7 mouse cellular contexts compared by ENCODE assay signal in the genomic region with DNA sequence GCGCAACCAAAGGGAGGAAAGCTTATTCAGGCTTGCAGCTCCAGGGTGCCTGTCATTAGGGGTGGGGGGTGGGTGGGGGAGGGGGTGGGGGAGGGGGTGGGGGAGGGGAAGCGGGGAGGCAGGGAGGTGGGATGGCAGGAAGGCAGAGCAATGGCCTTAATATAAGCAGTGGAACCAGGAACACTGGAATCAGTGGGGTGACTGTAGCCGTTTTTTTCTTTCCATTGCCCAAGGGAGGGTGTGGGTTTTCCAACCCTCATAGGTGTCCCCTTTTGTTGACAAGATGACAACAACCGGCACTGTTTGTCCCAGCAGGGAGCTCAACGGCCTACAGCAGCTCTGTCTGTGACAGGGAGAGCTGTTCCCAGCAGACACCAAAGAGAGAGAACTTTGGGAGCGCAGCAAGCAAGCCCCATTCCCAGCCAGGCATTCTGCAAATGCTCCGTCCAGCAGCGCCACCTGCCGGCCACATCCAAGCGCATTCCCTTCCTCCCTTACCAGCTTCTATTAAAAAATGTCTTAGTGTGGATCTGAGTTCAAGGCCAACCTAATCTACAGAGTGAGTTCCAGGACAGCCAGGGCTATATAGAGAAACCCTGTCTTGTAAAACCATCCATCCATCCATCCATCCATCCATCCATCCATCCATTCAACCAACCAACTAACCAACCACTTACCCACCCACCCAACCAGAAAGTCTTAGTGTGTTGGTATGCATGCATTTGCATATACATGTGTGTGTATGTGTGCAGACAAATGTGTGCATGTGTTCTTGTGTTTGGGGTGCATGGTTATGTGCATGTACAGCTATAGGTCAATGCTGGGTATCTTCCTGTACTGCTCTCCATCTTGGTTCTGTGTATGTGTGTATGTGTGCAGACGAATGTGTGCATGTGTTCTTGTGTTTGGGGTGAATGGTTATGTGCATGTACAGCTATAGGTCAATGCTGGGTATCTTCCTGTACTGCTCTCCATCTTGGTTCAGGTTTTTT. TPM values are rescaled to one million over a fixed set of nuclear protein-coding genes. Genes with fewer than 3 reads are reported as not detected.
DNase-seq lines count a peak whose midpoint lies in the region; ATAC-seq and TF ChIP-seq lines count a peak whose summit lies in the region.

No protein-coding gene starts in this region.

- WGBS in intestine, embryonic 16.5 days = 10% methylated on average over 10 of the region's 11 CpGs
- 10% methylated on average over 10 of the region's 11 CpGs for WGBS in midbrain, embryonic 12.5 days
- WGBS in small intestine, adult 2 months = 20% methylated on average over 11 of the region's 11 CpGs

- no peak for TF ChIP-seq POLR2A in small intestine, adult 2 months (IDR thresholded peaks at IDR 0.05; ENCODE audit: low read depth, low read length)

- no peak overlapping the region for H3K9ac ChIP-seq in intestine, embryonic 16.5 days (ENCODE audit: low read depth, low read length)
- H3K9ac ChIP-seq in midbrain, embryonic 12.5 days (replicated peaks) = 0 out of 2 replicates have a peak overlapping the region, but pooled peaks have one; percentile 11

- intact Hi-C loops in left cerebral cortex, postnatal 25 days (cut with DNase I) = loop anchor here (1.0 to 5.0 kb wide), 4 partner anchors 71 to 360 kb away; a partner anchor contains a TSS

- no peak overlapping the region; the same call in 1 of the 2 replicates for H3K4me2 ChIP-seq in intestine, embryonic 16.5 days (ENCODE audit: low read depth, low read length)
- peak overlapping the region; percentile 25; the same call in 1 of the 2 replicates for H3K4me2 ChIP-seq in midbrain, embryonic 12.5 days (replicated peaks)

- H3K4me1 ChIP-seq in intestine, embryonic 16.5 days (ENCODE audit: control insufficient read depth, insufficient read depth, low read length) = no peaks in the 10 kb centered on the region
- H3K4me1 ChIP-seq in midbrain, embryonic 12.5 days = peaks cover 6% of the 10 kb centered on the region; the same call in 1 of the 2 replicates
- H3K4me1 ChIP-seq in small intestine, adult 2 months (ENCODE audit: control insufficient read depth, insufficient read depth, insufficient read length, low read length) = peaks cover 2% of the 10 kb centered on the region; the same call in 1 of the 2 replicates

- H3K27me3 ChIP-seq in intestine, embryonic 16.5 days (replicated peaks; ENCODE audit: control insufficient read depth, insufficient read depth, low read length) = no peaks in the 10 kb centered on the region
- H3K27me3 ChIP-seq in midbrain, embryonic 12.5 days = 0 out of 2 replicates have a peak, but pooled peaks cover 4% of the 10 kb centered on the region
- no peaks in the 10 kb centered on the region for H3K27me3 ChIP-seq in small intestine, adult 2 months (ENCODE audit: control insufficient read depth, insufficient read depth, low read length)

- peak; percentile 86 for DNase-seq in adrenal gland, adult 2 months
- peak; percentile 78 for DNase-seq in embryo, embryonic 11.5 days (ENCODE audit: low read depth, low spot score)
- peak; percentile 84 to 88 for DNase-seq in gastrocnemius, postnatal 4 days (ENCODE audit: low spot score in 2 of 2)
- peak; percentile 83 to 86 for DNase-seq in left cerebral cortex, postnatal 25 days (ENCODE audit: low spot score in 2 of 2)

- peak; percentile 90 for TF ChIP-seq CTCF in small intestine, adult 2 months (IDR thresholded peaks at IDR 0.05; ENCODE audit: extremely low read depth, insufficient read length, insufficient replicate concordance, low read depth, low read length)

- no peak overlapping the region for H3K27ac ChIP-seq in intestine, embryonic 16.5 days (ENCODE audit: low read length)
- H3K27ac ChIP-seq in midbrain, embryonic 12.5 days (replicated peaks) = no peak overlapping the region
- H3K27ac ChIP-seq in small intestine, adult 2 months (ENCODE audit: insufficient read depth, low read depth, low read length) = no peak overlapping the region

- ATAC-seq in intestine, embryonic 16.5 days = peak; percentile 64
- ATAC-seq in midbrain, embryonic 12.5 days (ENCODE audit: low FRiP score, low read depth) = peak; percentile 79

- H3K4me3 ChIP-seq in intestine, embryonic 16.5 days (ENCODE audit: low read length) = no peak overlapping the region
- H3K4me3 ChIP-seq in midbrain, embryonic 12.5 days = no peak overlapping the region
- no peak overlapping the region for H3K4me3 ChIP-seq in small intestine, adult 2 months (ENCODE audit: low read depth, low read length)

- H3K36me3 ChIP-seq in intestine, embryonic 16.5 days (ENCODE audit: control insufficient read depth, insufficient read depth, low read length) = no peaks in the 10 kb centered on the region
- no peaks in the 10 kb centered on the region for H3K36me3 ChIP-seq in midbrain, embryonic 12.5 days
- no peaks in the 10 kb centered on the region for H3K36me3 ChIP-seq in small intestine, adult 2 months (ENCODE audit: control insufficient read depth, insufficient read depth, low read length)

- H3K9me3 ChIP-seq in intestine, embryonic 16.5 days (ENCODE audit: control insufficient read depth, low read length) = no peaks in the 10 kb centered on the region; the same call in 1 of the 2 replicates
- no peaks in the 10 kb centered on the region for H3K9me3 ChIP-seq in midbrain, embryonic 12.5 days

RNA-seq across cellular contexts. Expression of a gene that starts 17.5 kb away (rescaled TPM):
- total RNA-seq in adrenal gland, adult 2 months (2021) = not detected
- not detected in 2 replicates for polyA plus RNA-seq in adrenal gland, adult 2 months (2012; rRNA removed)
- total RNA-seq in gastrocnemius, postnatal 4 days (2021) = not detected
- polyA plus RNA-seq in intestine, embryonic 16.5 days (2015; fragmentation: Nextera tagmentation; extraction: Ambion mirVana) = not detected in 2 replicates
- under 1 TPM in 1 of 2 experiments, not detected in 1; 0.44 TPM for total RNA-seq in left cerebral cortex, postnatal 25 days (2021)
- polyA plus RNA-seq in midbrain, embryonic 12.5 days (2016; fragmentation: Nextera tagmentation; extraction: Ambion mirVana) = 0.29 and 0.38 TPM in 2 replicates
- polyA plus RNA-seq in small intestine, adult 2 months (2012; rRNA removed) = not detected in 2 replicates

RNA-seq across cellular contexts. Expression of a gene that starts 26.9 kb away (rescaled TPM):
- total RNA-seq in adrenal gland, adult 2 months (2021) = under 1 TPM in 1 of 2 experiments, not detected in 1; 0.21 TPM
- 0.26 and 0.44 TPM in 2 replicates for polyA plus RNA-seq in adrenal gland, adult 2 months (2012; rRNA removed)
- total RNA-seq in gastrocnemius, postnatal 4 days (2021) = not detected
- polyA plus RNA-seq in intestine, embryonic 16.5 days (2015; fragmentation: Nextera tagmentation; extraction: Ambion mirVana) = 0.21 and 0.43 TPM in 2 replicates
- total RNA-seq in left cerebral cortex, postnatal 25 days (2021) = not detected
- polyA plus RNA-seq in midbrain, embryonic 12.5 days (2016; fragmentation: Nextera tagmentation; extraction: Ambion mirVana) = 0.09 TPM in 1 of 2 replicates, not detected in the other
- polyA plus RNA-seq in small intestine, adult 2 months (2012; rRNA removed) = 0.79 and 0.98 TPM in 2 replicates
